Mouse (Mus musculus) midbrain, embryonic 12.5 days (tissue): ENCODE results near the gene Ccdc102a. TPM values are rescaled to one million over a fixed set of nuclear protein-coding genes. Genes with fewer than 3 reads are reported as not detected.

Source experiments
- ATAC-seq: fragments of 200-750 bp; cut with Nextera tagmentation; 2 replicates; pipeline ENCODE4 v1.8.0; 2017; ENCODE audit warnings: low read depth, moderate TSS enrichment, moderate library complexity; ENCODE audit not compliant: low FRiP score
- H3K27ac ChIP-seq: fragments of 300-500 bp; sonication (generic); replicated peaks from 2 replicates; pipeline ENCODE4 v1.5.1; 2016; ENCODE audit warnings: mild to moderate bottlenecking
- H3K27me3 ChIP-seq: fragments of 300-500 bp; sonication (generic); 2 replicates; pipeline ENCODE4 v1.6.1; 2016; ENCODE audit warnings: mild to moderate bottlenecking
- H3K36me3 ChIP-seq: fragments of 300-500 bp; sonication (generic); 2 replicates; pipeline ENCODE4 v1.6.1; 2016
- H3K4me1 ChIP-seq: fragments of 300-500 bp; sonication (generic); 2 replicates; pipeline ENCODE4 v1.6.1; 2016
- H3K4me2 ChIP-seq: fragments of 300-500 bp; sonication (generic); replicated peaks from 2 replicates; pipeline ENCODE4 v1.6.1; 2016; ENCODE audit warnings: mild to moderate bottlenecking, moderate library complexity
- H3K4me3 ChIP-seq: fragments of 300-500 bp; sonication (generic); 2 replicates; pipeline ENCODE4 v1.5.1; 2016; ENCODE audit warnings: mild to moderate bottlenecking
- H3K9ac ChIP-seq: fragments of 300-500 bp; sonication (generic); replicated peaks from 2 replicates; pipeline ENCODE4 v1.6.1; 2016; ENCODE audit warnings: mild to moderate bottlenecking, moderate library complexity
- H3K9me3 ChIP-seq: fragments of 300-500 bp; sonication (generic); 2 replicates; pipeline ENCODE4 v1.6.1; 2016; ENCODE audit warnings: mild to moderate bottlenecking
- WGBS: fragments of 180-500 bp; shearing (Covaris S2); methylation state at CpG from one replicate; pipeline ENCODE4 v1.1.7; 2016; 5-methylcytosine and 5-hydroxymethylcytosine counted together
- polyA plus RNA-seq: library from polyadenylated mRNA; unstranded; fragments of >200 nt; fragmentation: Nextera tagmentation; extraction: Ambion mirVana; gene quantifications from 2 replicates; pipeline ENCODE4 v1.2.1, GENCODE M21; 2016

The Ccdc102a gene
- polyA plus RNA-seq, 1 experiment from 2014 or later, result 18.1 TPM

- ATAC-seq, result no peak
- H3K27me3 ChIP-seq, result 0 out of 2 replicates have a peak, but pooled peaks cover 6% of the 10 kb centered on the region
- H3K9ac ChIP-seq, result no peak overlapping the region
- H3K4me2 ChIP-seq, result no peak overlapping the region
- no peak overlapping the region for H3K27ac ChIP-seq
- H3K4me1 ChIP-seq, result peaks cover 14% of the 10 kb centered on the region
- 17% methylated on average over 6 of the region's 6 CpGs for WGBS
- H3K4me3 ChIP-seq, result no peak overlapping the region
- H3K36me3 ChIP-seq, result no peaks in the 10 kb centered on the region; the same call in 1 of the 2 replicates
- no peaks in the 10 kb centered on the region for H3K9me3 ChIP-seq
Observed at GRCm38 (mm10) chr8:94900617-94901016, 17.3 kb downstream of the Ccdc102a start.

GRCm38 (mm10) chr8:94899262-94899661, 18.6 kb downstream of the Ccdc102a start:
- H3K4me3 ChIP-seq, result no peak overlapping the region
- WGBS, result 13% methylated on average over 11 of the region's 11 CpGs
- H3K36me3 ChIP-seq, result no peaks in the 10 kb centered on the region
- H3K9ac ChIP-seq, result no peak overlapping the region
- H3K27ac ChIP-seq, result no peak overlapping the region
- ATAC-seq, result no peak
- H3K4me2 ChIP-seq, result peak overlapping the region; percentile 3; the same call in 1 of the 2 replicates
- H3K9me3 ChIP-seq, result no peaks in the 10 kb centered on the region
- H3K27me3 ChIP-seq, result 0 out of 2 replicates have a peak, but pooled peaks cover 6% of the 10 kb centered on the region
- peaks cover 9% of the 10 kb centered on the region; the same call in 1 of the 2 replicates for H3K4me1 ChIP-seq

DNA sequence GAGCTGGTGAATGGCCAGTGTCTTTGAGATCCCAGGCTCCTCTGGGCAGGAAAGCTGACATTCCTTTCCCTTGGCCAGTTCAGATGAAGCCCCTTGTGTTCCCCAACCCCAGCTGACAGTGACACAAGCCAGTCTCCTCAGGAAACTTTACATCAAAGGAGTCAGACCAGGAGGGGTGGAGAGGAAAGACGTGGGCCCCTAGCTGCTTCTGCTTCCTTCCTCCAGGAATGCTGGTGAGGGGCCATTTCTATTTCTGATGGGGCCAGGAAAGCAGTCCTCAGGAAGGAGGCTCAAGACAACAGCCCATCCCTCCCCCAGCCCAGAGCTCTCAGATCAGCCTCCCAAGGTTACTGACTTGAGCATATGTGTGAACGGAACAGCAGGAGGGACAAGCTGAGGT, 25.0 kb downstream of the Ccdc102a start:
- Histone ChIP-seq H3K9ac (no peak overlapping the region), H3K4me3 (no peak overlapping the region), H3K4me2 (no peak overlapping the region), H3K4me1 (no peaks in the 10 kb centered on the region), H3K27ac (no peak overlapping the region), H3K27me3 (peaks cover 4% of the 10 kb centered on the region; the same call in 1 of the 2 replicates), H3K36me3 (no peaks in the 10 kb centered on the region), H3K9me3 (no peaks in the 10 kb centered on the region)
- WGBS, result 57% methylated on average over 2 of the region's 2 CpGs
- ATAC-seq, result no peak

- no peak overlapping the region for H3K4me2 ChIP-seq
- peaks cover 4% of the 10 kb centered on the region; the same call in 1 of the 2 replicates for H3K27me3 ChIP-seq
- ATAC-seq, result no peak
- no peak overlapping the region for H3K27ac ChIP-seq
- no peaks in the 10 kb centered on the region for H3K4me1 ChIP-seq
- no peaks in the 10 kb centered on the region for H3K36me3 ChIP-seq
- WGBS, result 43% methylated on average over 14 of the region's 14 CpGs
- no peak overlapping the region for H3K4me3 ChIP-seq
- no peak overlapping the region for H3K9ac ChIP-seq
- H3K9me3 ChIP-seq, result no peaks in the 10 kb centered on the region
Observed at GRCm38 (mm10) chr8:94888383-94889036, 29.4 kb downstream of the Ccdc102a start.

GRCm38 (mm10) chr8:94880742-94881141, 37.2 kb downstream of the Ccdc102a start:
- Histone ChIP-seq H3K36me3 (no peaks in the 10 kb centered on the region), H3K27me3 (peaks cover 12% of the 10 kb centered on the region), H3K27ac (no peak overlapping the region), H3K4me3 (no peak overlapping the region), H3K9ac (no peak overlapping the region), H3K9me3 (no peaks in the 10 kb centered on the region), H3K4me2 (no peak overlapping the region), H3K4me1 (peaks cover 5% of the 10 kb centered on the region; the same call in 1 of the 2 replicates)
- ATAC-seq, result no peak
- WGBS, result 86% methylated on average over 4 of the region's 4 CpGs

- no peak overlapping the region for H3K9ac ChIP-seq
- WGBS, result 54% methylated on average over 3 of the region's 3 CpGs
- no peak for ATAC-seq
- peaks cover 46% of the 10 kb centered on the region for H3K27me3 ChIP-seq
- H3K9me3 ChIP-seq, result no peaks in the 10 kb centered on the region
- no peak overlapping the region for H3K4me3 ChIP-seq
- H3K4me1 ChIP-seq, result peaks cover 30% of the 10 kb centered on the region
- H3K4me2 ChIP-seq, result no peak overlapping the region
- H3K36me3 ChIP-seq, result no peaks in the 10 kb centered on the region
- H3K27ac ChIP-seq, result no peak overlapping the region
Observed at GRCm38 (mm10) chr8:94876820-94877219, 41.1 kb downstream of the Ccdc102a start.

- H3K36me3 ChIP-seq, result no peaks in the 10 kb centered on the region
- peak within 1 kb of the TSS; percentile 63 for H3K9ac ChIP-seq
- peaks cover 51% of the 10 kb centered on the region for H3K27me3 ChIP-seq
- peak within 1 kb of the TSS; percentile 97 for H3K4me2 ChIP-seq
- H3K9me3 ChIP-seq, result no peaks in the 10 kb centered on the region
- H3K4me1 ChIP-seq, result peaks cover 36% of the 10 kb centered on the region
- no peak within 1 kb of the TSS for H3K27ac ChIP-seq
- H3K4me3 ChIP-seq, result peak within 1 kb of the TSS; percentile 59
- WGBS, result under 1% methylated on average over 17 of the region's 37 CpGs
- ATAC-seq, result peak; percentile 75
Observed at GRCm38 (mm10) chr8:94876197-94876730, 41.6 kb downstream of the Ccdc102a start, which contains the start of gene Dok4. Gene Dok4, minus strand, starts transcription at chr8:94876330.

DNA sequence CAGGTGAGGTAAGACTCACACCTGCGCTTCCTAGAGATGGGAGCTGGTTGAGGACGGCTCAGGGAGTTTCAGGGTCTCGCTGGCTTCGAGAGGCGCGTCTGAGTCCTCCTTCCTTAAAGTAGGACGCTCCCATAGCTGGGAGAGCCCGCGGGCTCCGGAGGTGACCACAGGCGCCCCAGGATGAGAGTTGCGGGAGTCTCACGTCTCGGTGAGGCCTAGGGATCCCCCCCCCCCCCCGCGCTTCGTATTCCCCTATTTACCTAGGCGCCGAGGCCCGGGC, 42.1 kb downstream of the Ccdc102a start:
- H3K9me3 ChIP-seq, result no peaks in the 10 kb centered on the region
- H3K36me3 ChIP-seq, result no peaks in the 10 kb centered on the region
- peak; percentile 28 for ATAC-seq
- H3K4me1 ChIP-seq, result peaks cover 40% of the 10 kb centered on the region
- under 1% methylated on average over 16 of the region's 20 CpGs for WGBS
- H3K27ac ChIP-seq, result no peak overlapping the region
- peak overlapping the region; percentile 63 for H3K9ac ChIP-seq
- H3K4me2 ChIP-seq, result peak overlapping the region; percentile 97
- peaks cover 55% of the 10 kb centered on the region for H3K27me3 ChIP-seq
- peak overlapping the region; percentile 59 for H3K4me3 ChIP-seq

GRCm38 (mm10) chr8:94875096-94875870, 42.6 kb downstream of the Ccdc102a start:
- Histone ChIP-seq H3K27me3 (peaks cover 61% of the 10 kb centered on the region), H3K4me2 (peak overlapping the region; percentile 97), H3K4me3 (peak overlapping the region; percentile 59), H3K36me3 (no peaks in the 10 kb centered on the region), H3K27ac (no peak overlapping the region), H3K9ac (peak overlapping the region; percentile 63), H3K4me1 (peaks cover 45% of the 10 kb centered on the region), H3K9me3 (no peaks in the 10 kb centered on the region)
- ATAC-seq, result no peak
- 22% methylated on average over 17 of the region's 17 CpGs for WGBS

DNA sequence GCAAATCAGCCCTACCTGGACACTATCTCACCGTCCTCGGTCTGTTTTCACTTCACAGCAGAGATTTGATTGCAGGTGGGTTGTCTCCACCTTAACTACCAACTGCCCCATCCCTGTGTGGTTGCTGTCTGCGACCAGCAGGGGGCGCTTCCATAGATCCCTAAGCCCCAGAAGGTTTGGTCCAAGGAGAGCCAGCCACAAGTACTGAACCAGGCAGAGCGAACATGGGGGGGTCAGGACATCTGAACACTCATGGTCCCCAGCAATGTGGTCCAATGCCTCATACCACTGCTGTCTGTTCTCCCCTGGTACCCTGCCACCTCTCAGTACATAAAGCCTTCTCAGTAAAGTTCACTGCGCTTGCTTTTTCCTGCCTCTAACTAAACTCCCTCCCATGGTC, 43.5 kb downstream of the Ccdc102a start:
- Histone ChIP-seq H3K27ac (no peak overlapping the region), H3K4me2 (no peak overlapping the region), H3K9ac (no peak overlapping the region), H3K36me3 (no peaks in the 10 kb centered on the region), H3K9me3 (no peaks in the 10 kb centered on the region), H3K4me3 (no peak overlapping the region), H3K4me1 (peaks cover 55% of the 10 kb centered on the region), H3K27me3 (peaks cover 70% of the 10 kb centered on the region)
- no peak for ATAC-seq
- 15% methylated on average over 6 of the region's 6 CpGs for WGBS

- Histone ChIP-seq H3K4me2 (no peak overlapping the region), H3K36me3 (no peaks in the 10 kb centered on the region), H3K27me3 (peaks cover 74% of the 10 kb centered on the region), H3K4me3 (no peak overlapping the region), H3K27ac (0 out of 2 replicates have a peak overlapping the region, but pooled peaks have one; percentile 21), H3K9me3 (no peaks in the 10 kb centered on the region), H3K4me1 (peaks cover 68% of the 10 kb centered on the region), H3K9ac (no peak overlapping the region)
- 71% methylated on average over 2 of the region's 2 CpGs for WGBS
- ATAC-seq, result no peak
Observed at GRCm38 (mm10) chr8:94872576-94872975, 45.3 kb downstream of the Ccdc102a start.

DNA sequence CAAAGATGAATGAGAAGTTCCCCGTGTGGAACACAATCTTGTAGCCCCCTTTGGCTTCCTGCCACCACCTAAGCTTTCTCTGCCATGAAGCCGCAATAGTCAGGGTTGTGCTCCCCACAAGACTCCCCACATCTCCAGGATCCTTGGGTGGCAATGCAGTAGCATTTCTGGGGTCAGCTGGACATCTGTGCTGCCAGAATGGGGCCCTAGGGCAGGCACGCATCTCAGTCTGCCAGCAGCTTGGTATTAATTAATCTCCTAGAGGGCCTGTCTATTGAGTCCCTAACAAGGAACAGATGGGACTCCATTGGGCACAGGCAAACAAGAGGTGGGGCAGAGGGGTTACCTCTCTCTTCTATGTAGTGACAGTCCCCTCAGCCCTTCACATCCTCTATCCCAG, 45.7 kb downstream of the Ccdc102a start:
- 43% methylated on average over 3 of the region's 3 CpGs for WGBS
- H3K27ac ChIP-seq, result 0 out of 2 replicates have a peak overlapping the region, but pooled peaks have one; percentile 21
- no peak overlapping the region for H3K9ac ChIP-seq
- no peak for ATAC-seq
- H3K36me3 ChIP-seq, result no peaks in the 10 kb centered on the region
- no peaks in the 10 kb centered on the region for H3K9me3 ChIP-seq
- H3K4me1 ChIP-seq, result peaks cover 68% of the 10 kb centered on the region
- 0 out of 2 replicates have a peak overlapping the region, but pooled peaks have one; percentile 66 for H3K4me2 ChIP-seq
- H3K27me3 ChIP-seq, result peaks cover 74% of the 10 kb centered on the region
- no peak overlapping the region for H3K4me3 ChIP-seq
